Mouse (Mus musculus) layer of hippocampus, postnatal 14 days (tissue): ENCODE results near the gene Mgat5. TPM values are rescaled to one million over a fixed set of nuclear protein-coding genes. Genes with fewer than 3 reads are reported as not detected.

ENCODE experiments used
- DNase-seq, 2 experiments: peaks; one replicate each; pipeline ENCODE4 v3.0.0; 2021 to 2022; ENCODE audit warnings: low spot score in 2 of 2, mixed read lengths in 1 of 2
- long read RNA-seq, 2 experiments: library from polyadenylated mRNA; stranded (forward); transcript quantifications; one replicate each; pipeline ENCODE4 v2.0.0; 2021
- total RNA-seq, 2 experiments: library from RNA; stranded (reverse); gene quantifications; 2 replicates each; pipeline ENCODE4 v1.2.3; 2021

Gene Mgat5
- total RNA-seq, result 10 to 100 TPM; 52.8 to 58.8 TPM
- long read RNA-seq, experiment 1, partial matches to known transcripts, result 0 of 15 reads
- long read RNA-seq, experiment 1, other reads (novel, unspliced or antisense), result 15 of 15 reads
- long read RNA-seq, experiment 2, partial matches to known transcripts, result 1 of 18 reads
- long read RNA-seq, experiment 2, other reads (novel, unspliced or antisense), result 17 of 18 reads

DNA sequence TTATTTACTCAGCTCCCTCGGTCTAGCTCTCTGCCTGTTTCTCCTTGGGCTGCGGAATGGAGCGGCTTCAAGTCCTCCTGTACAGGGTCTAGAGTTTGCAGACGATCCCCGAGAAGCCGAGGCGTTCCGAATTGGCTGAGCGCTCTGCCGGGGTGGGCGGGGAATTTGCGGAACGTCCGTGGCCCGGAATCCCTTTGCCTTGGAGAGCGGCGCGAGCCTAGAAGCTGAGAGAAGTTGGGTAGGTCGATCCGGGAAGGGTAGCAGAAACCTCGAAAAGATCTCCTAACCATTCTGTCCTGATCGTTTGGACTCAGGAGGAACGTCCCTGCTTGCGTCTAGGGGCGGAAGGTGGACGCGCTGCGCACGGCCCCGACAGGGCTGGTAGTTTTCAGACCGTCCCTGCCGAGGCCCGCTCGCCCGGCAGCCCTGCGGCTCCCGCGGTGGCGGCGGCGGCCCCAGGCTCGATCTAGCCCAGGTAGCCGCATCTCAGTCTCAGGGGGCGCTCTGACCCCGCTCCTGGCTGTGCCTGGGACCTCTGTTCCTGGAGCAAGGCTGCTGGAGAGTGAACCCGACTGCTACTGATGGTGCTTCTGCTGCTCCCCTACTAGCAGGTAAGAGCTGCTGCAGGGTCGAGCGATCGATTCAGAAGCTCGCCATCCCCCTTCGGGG lies at the start of gene Mgat5:
Gene Mgat5, plus strand, starts transcription at position 199 of the 669 bp plus-strand sequence.
- DNase-seq, result peak; percentile 90 to 92

- DNase-seq, result peak; percentile 16 to 46
These were observed 44.6 kb upstream of the Mgat5 start for GRCm38 (mm10) chr1:127160118-127160760.

DNA sequence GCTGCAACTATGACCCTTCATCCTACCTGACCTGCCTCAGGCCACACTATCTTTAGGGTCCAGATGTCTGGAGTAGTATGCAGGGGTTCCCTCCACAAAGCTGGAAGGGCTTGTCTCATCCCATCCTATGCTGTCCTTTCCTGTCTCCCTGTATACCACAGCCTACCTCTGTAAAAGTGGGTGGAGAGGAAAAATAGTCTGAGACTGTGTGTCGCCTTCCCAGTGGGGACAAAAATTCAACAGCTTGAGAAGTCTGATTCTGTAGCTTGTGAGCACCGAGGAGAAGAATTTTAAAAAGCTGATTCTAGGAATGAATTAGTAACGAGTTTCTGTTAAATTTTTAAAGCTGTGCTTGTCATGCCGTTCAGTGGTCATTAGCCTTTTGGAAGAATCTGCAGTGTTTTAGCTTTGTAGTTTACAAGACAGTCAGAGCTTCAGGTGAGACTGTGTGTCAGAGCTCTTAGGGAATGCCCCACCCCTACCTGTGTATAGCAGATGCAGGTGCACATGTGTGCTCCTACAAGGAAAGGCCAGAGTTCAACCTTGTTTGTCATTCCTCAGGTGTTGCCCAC lies 40.1 kb upstream of the Mgat5 start:
- DNase-seq, result no peak

- no peak for DNase-seq
These were observed 38.3 kb upstream of the Mgat5 start for GRCm38 (mm10) chr1:127166521-127166920.

DNA sequence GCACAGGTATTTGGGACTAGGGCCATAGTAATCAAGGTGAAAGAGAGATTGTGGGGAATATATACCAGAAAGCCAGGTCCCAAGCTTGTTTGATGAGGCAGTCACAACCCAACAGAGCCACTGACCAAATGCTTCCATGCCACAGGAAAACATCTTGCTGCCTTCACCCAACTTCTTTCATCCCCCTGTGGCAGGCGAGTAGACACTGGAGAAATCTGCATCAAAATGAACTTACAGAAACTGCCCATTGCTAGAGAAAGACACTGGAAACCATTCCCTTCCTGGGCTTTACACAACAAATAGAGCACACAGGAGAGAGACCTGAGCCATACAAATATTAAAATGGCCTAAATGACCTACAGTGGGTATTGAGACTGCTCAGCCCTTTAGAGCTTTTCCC lies 37.2 kb upstream of the Mgat5 start:
- no peak for DNase-seq

DNA sequence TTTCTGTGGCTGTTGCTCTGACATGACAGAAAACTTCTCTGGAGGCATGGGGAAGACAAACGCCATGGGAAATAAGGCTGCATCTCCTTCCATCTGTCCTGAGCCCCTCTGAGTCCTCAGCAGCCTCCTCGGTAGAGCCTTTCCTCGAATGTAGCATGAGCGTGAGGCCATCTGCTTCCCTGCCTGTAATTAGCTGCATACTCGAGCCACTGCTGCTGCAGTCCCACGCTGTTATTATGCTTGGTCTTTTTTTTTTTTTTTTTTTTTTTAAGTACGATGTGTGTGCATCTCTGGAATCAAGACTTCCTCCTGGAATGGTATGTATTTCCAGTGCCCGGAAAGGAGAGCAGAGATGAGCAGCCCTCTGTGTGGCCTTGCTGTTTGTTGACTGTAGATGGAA lies 36.6 kb upstream of the Mgat5 start:
- peak in 1 of 2 experiments; percentile 11 for DNase-seq

GRCm38 (mm10) chr1:127169516-127169915 lies 35.3 kb upstream of the Mgat5 start:
- peak in 1 of 2 experiments; percentile 12 for DNase-seq

GRCm38 (mm10) chr1:127171361-127171760 lies 33.5 kb upstream of the Mgat5 start:
- no peak for DNase-seq

- DNase-seq, result no peak
These were observed 31.4 kb upstream of the Mgat5 start for GRCm38 (mm10) chr1:127173448-127173847.

DNA sequence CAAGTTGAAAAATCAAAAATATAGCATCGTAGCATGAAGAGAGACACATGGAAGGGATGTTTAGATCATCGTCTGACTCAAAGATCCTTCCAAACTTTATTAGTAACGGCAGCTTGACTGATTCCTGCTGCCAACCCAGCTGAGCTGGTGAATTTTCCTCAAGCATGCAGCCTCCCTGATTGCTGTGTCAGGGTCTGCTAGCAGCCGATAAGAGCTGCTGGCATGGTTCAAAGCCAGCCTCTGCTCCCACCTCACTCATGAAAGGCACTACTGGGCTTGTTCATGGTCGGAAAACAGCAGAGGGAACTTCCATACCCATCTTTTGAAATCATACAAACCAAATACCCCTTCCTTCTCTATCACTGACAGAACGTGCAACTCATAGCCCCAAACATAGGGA lies 12.4 kb upstream of the Mgat5 start:
- DNase-seq, result no peak

GRCm38 (mm10) chr1:127199186-127199585 lies 5.6 kb upstream of the Mgat5 start:
- no peak for DNase-seq

DNA sequence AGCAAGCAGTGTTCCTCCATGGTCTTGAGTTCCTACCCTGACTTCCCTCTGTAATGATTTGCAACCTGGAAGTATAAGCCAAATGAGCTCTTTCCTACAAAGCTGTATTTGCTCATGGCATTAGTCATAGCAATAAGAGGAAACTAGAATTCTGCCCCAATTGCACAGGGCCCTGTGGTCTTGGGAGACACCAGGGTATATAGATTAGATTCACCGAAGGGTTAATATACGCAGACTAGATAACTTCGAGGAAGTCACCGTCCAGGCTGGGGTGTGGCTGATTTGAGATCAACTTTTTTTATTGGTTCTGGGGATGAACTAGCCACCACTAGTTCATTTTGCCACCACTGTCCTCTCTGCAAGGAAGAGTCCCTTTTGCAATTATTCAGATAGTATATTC lies 2.5 kb upstream of the Mgat5 start:
- DNase-seq, result no peak

DNA sequence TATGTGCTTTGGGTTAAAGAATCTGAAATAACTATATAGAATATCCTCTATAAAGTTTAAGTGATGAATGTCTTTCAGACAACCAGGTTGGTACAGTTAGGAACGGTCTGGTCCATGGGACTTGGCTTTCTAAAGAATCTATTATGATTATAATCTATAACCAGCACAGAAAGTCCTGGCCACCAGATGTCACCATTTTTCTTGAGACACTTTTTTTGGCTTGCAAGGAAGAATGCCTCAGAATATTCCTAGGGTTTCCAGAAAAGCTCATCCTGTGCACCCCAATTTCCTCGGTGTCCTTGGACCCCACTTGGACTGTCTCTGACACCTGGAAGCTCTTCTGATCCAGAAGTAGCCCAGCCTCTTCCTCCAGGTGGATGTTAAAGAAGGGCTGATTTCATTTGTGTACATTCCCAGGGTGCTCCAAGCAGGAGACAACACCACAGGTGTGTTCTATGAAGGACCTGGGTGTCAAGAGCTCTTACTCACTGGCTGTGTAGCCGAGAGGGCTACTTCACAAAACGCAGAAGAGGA lies 1.5 kb upstream of the Mgat5 start:
- DNase-seq, result peak in 1 of 2 experiments; percentile 23

- DNase-seq, result no peak
These were observed 745 bp downstream of the Mgat5 start for GRCm38 (mm10) chr1:127205501-127206019.

DNA sequence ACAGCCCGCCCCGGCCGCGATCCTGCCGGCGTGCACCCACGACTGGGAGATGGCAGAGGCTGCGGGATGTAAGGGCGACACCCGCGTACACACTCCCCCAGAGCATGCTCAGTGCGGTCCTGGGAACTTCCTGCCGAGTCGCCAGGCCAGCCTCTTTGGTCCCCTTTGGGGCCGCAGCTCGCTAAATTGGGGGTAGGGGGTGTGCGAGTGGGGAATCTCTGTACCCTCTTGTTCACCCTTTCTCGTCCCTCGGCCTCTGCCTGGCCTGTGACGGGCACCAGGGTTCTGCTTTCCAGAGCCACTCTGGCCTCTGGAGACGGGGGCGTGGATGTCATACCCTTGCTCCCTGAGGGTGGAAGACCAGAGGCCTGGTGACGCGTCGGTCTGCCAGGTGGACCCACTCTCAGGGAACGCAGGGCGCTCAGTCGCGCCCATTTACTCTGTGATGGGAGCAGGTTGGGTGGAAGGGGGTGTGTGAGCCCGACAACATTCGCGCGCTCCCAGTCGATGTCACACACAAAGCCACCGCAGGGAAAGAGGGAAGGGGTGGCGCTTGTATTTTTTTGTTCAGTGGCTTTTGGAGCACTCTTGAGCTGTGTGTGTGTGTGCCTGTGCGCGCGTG lies 1.3 kb downstream of the Mgat5 start:
- peak; percentile 28 to 40 for DNase-seq

GRCm38 (mm10) chr1:127206881-127207555 lies 2.2 kb downstream of the Mgat5 start:
- DNase-seq, result no peak

DNA sequence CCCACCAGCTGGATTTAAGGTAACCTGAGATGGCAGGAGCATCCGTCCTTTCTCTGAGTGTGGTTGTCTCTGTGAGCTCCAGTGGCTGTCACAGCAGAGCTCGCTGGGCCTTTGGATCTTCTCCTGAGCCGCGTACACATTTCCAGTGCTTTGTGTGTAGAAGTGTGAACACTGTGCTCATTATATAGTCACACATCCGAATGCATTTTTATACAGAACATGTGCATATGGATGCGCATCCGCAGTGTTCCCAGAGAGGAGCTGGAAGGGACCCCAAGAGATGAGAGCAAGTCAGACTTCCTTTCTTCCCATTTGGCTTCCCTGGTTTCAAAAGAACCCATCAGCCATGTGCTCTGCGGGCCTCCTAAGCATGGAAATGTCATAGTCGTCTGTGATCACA lies 3.4 kb downstream of the Mgat5 start:
- DNase-seq, result no peak

- no peak for DNase-seq
These were observed 8.0 kb downstream of the Mgat5 start for GRCm38 (mm10) chr1:127212812-127213211.

DNA sequence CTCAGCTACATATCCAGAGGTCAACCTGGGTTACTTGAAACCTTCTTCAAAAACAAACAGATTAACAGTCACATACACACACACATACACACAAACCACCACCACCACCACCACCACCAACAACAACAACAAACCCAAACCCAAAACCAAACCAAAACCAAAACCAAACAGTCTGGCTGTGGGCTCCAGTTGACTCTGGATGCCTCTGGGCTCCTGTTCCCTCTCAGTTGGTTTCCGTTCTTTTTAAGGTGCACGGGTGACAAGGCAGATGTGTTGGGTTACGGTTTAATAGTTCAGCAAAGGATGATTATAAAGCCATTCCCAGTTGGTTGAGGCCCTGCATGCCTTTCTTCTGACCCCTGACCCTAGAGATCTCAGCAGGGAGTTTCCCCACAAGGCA lies 8.6 kb downstream of the Mgat5 start:
- no peak for DNase-seq

- DNase-seq, result no peak
These were observed 9.9 kb downstream of the Mgat5 start for GRCm38 (mm10) chr1:127214585-127215232.
